Mouse (Mus musculus) hindbrain, embryonic 16.5 days (tissue): ENCODE measurements around the gene Smg6. TPM values are rescaled to one million over a fixed set of nuclear protein-coding genes. Genes with fewer than 3 reads are reported as not detected.

ENCODE experiments used
- ATAC-seq: fragments of 200-750 bp; cut with Nextera tagmentation; 2 replicates; pipeline ENCODE4 v1.8.0; 2017; ENCODE audit warnings: moderate TSS enrichment, moderate library complexity
- H3K27ac ChIP-seq: fragments of 300-500 bp; sonication (generic); 2 replicates; pipeline ENCODE4 v1.5.1; 2014; ENCODE audit warnings: low read depth, mild to moderate bottlenecking, control low read depth, low read length, moderate library complexity
- H3K27me3 ChIP-seq: fragments of 300-500 bp; sonication (generic); replicated peaks from 2 replicates; pipeline ENCODE4 v1.6.1; 2014; ENCODE audit warnings: low read length; ENCODE audit not compliant: control insufficient read depth, insufficient read depth
- H3K36me3 ChIP-seq: fragments of 300-500 bp; sonication (generic); 2 replicates; pipeline ENCODE4 v1.6.1; 2014; ENCODE audit warnings: mild to moderate bottlenecking, low read length, moderate library complexity, mixed read lengths; ENCODE audit not compliant: control insufficient read depth, insufficient read depth
- H3K4me1 ChIP-seq: fragments of 300-500 bp; sonication (generic); 2 replicates; pipeline ENCODE4 v1.6.1; 2014; ENCODE audit warnings: low read depth, low read length; ENCODE audit not compliant: control insufficient read depth, insufficient read depth
- H3K4me2 ChIP-seq: fragments of 300-500 bp; sonication (generic); 2 replicates; pipeline ENCODE4 v1.6.1; 2014; ENCODE audit warnings: mild to moderate bottlenecking, low read length, control low read depth, moderate library complexity
- H3K4me3 ChIP-seq: fragments of 300-500 bp; sonication (generic); 2 replicates; pipeline ENCODE4 v1.5.1; 2014; ENCODE audit warnings: mild to moderate bottlenecking, low read length, control low read depth, moderate library complexity
- H3K9ac ChIP-seq: fragments of 300-500 bp; sonication (generic); 2 replicates; pipeline ENCODE4 v1.6.1; 2014; ENCODE audit warnings: low read depth, mild to moderate bottlenecking, control low read depth, low read length, moderate library complexity
- H3K9me3 ChIP-seq: fragments of 300-500 bp; sonication (generic); 2 replicates; pipeline ENCODE4 v1.6.1; 2014; ENCODE audit warnings: mild to moderate bottlenecking, low read length, moderate library complexity; ENCODE audit not compliant: control insufficient read depth
- WGBS: fragments of 180-500 bp; shearing (Covaris S2); extraction: QIAGEN DNeasy Blood & Tissue Kit; methylation state at CpG from one replicate; pipeline ENCODE4 v1.1.7; 2014; 5-methylcytosine and 5-hydroxymethylcytosine counted together
- polyA plus RNA-seq: library from polyadenylated mRNA; unstranded; fragments of >200 nt; fragmentation: Nextera tagmentation; extraction: Ambion mirVana; gene quantifications from 2 replicates; pipeline ENCODE4 v1.2.1, GENCODE M21; 2015

The Smg6 gene
- 11.6 and 14.0 TPM in 2 replicates for polyA plus RNA-seq

DNA sequence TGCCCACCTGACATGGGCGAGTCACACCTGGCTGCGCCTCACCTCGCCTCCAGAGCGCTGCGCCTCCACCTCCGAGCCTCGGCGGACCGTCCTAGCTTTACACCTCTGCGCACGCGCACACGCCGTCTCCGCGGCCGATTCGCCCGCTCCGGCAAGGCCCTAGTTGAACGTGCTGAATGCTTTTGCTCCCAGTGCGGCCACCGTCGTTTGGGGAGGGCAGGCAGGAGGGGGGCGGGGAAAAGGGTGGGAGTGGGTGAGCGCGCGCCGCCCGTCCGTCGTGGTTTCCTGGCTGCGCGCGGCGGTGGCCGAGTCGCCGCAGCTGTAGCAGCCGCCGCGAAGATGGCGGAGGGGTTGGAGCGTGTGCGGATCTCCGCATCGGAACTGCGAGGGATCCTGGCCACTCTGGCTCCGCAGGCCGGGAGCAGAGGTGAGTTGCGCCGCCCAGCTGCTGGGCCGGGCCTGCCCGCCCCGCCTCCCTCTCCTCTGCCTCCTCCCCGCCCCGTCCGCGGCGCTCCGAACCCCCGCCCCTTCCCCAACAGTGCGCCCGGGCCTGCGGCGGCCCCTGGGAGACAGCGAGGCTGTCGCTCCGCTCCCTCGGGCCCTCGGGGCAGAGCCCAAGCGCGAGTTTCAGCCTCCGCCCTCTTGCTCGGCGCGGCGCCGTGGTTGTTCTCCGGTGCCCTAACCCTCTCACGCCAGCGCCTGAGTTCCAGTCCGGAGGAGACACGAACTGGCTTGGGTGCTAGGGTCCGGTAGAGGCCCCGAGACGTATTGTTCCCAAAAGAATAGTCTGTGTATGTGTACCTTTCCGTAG is at the start of gene Smg6, which contains the start of gene Srr:
Smg6 (plus strand) TSS at position 247 of the 811 bp plus-strand sequence.
Srr (minus strand) TSS at position 372 of the 811 bp plus-strand sequence.
- Histone ChIP-seq H3K27me3 (no peaks in the 10 kb centered on the region), H3K9ac (peak within 1 kb of the TSS; percentile 93), H3K4me1 (peaks cover 18% of the 10 kb centered on the region), H3K27ac (peak within 1 kb of the TSS; percentile 93), H3K9me3 (no peaks in the 10 kb centered on the region), H3K4me3 (peak within 1 kb of the TSS; percentile 97), H3K36me3 (0 out of 2 replicates have a peak, but pooled peaks cover 4% of the 10 kb centered on the region), H3K4me2 (peak within 1 kb of the TSS; percentile 73)
- 0% methylated on average over 77 of the region's 88 CpGs for WGBS
- peak; percentile 95 for ATAC-seq

- peak; percentile 91 for ATAC-seq
- peak overlapping the region; percentile 49 for H3K4me2 ChIP-seq
- peak overlapping the region; percentile 40; the same call in 1 of the 2 replicates for H3K9ac ChIP-seq
- peak overlapping the region; percentile 79 for H3K27ac ChIP-seq
- WGBS = under 1% methylated on average over 9 of the region's 9 CpGs
- H3K4me1 ChIP-seq = peaks cover 12% of the 10 kb centered on the region
- H3K9me3 ChIP-seq = no peaks in the 10 kb centered on the region
- H3K36me3 ChIP-seq = no peaks in the 10 kb centered on the region; the same call in 1 of the 2 replicates
- peak overlapping the region; percentile 21; the same call in 1 of the 2 replicates for H3K4me3 ChIP-seq
- H3K27me3 ChIP-seq = no peaks in the 10 kb centered on the region
These were observed 48.8 kb upstream of the Smg6 start for GRCm38 (mm10) chr11:74876801-74877200.

GRCm38 (mm10) chr11:74880999-74881398 is 44.6 kb upstream of the Smg6 start:
- 88% methylated on average over 9 of the region's 9 CpGs for WGBS
- Histone ChIP-seq H3K4me1 (peaks cover 16% of the 10 kb centered on the region), H3K9me3 (no peaks in the 10 kb centered on the region), H3K4me2 (no peak overlapping the region), H3K27ac (no peak overlapping the region), H3K36me3 (0 out of 2 replicates have a peak, but pooled peaks cover 2% of the 10 kb centered on the region), H3K27me3 (no peaks in the 10 kb centered on the region), H3K4me3 (no peak overlapping the region), H3K9ac (no peak overlapping the region)
- no peak for ATAC-seq

- H3K9me3 ChIP-seq = no peaks in the 10 kb centered on the region
- ATAC-seq = peak; percentile 27; the same call in 1 of the 2 replicates
- H3K36me3 ChIP-seq = 0 out of 2 replicates have a peak, but pooled peaks cover 2% of the 10 kb centered on the region
- peaks cover 6% of the 10 kb centered on the region for H3K4me1 ChIP-seq
- no peak overlapping the region for H3K9ac ChIP-seq
- WGBS = 55% methylated on average over 14 of the region's 14 CpGs
- peak overlapping the region; percentile 2; the same call in 1 of the 2 replicates for H3K4me2 ChIP-seq
- H3K27ac ChIP-seq = peak overlapping the region; percentile 34; the same call in 1 of the 2 replicates
- H3K27me3 ChIP-seq = no peaks in the 10 kb centered on the region
- no peak overlapping the region for H3K4me3 ChIP-seq
These were observed 43.6 kb upstream of the Smg6 start for GRCm38 (mm10) chr11:74881979-74882378.

DNA sequence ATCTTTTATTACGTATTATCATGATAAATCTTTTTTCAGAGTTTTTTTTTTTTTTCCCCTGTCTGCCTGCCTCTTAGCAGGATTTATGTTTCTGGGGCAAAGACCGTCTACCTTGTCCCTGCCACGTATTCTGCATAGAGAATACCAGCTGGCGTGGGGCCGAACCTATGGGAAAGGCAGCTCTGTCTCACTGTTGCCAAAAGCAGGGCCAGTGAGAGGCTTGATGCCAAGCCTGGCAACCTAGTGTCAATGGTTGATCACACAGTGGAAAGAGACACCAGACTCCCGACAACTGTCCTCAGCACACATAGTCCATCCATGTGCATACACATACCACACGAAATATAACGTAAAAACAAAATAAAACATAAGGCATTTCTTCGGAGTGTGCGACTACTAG is 42.5 kb upstream of the Smg6 start:
- Histone ChIP-seq H3K4me2 (no peak overlapping the region), H3K27me3 (no peaks in the 10 kb centered on the region), H3K36me3 (0 out of 2 replicates have a peak, but pooled peaks cover 2% of the 10 kb centered on the region), H3K4me3 (no peak overlapping the region), H3K27ac (no peak overlapping the region), H3K4me1 (peaks cover 5% of the 10 kb centered on the region; the same call in 1 of the 2 replicates), H3K9ac (no peak overlapping the region), H3K9me3 (no peaks in the 10 kb centered on the region)
- ATAC-seq = peak; percentile 56
- 83% methylated on average over 10 of the region's 10 CpGs for WGBS

- 84% methylated on average over 4 of the region's 4 CpGs for WGBS
- Histone ChIP-seq H3K4me3 (no peak overlapping the region), H3K9me3 (no peaks in the 10 kb centered on the region), H3K36me3 (no peaks in the 10 kb centered on the region), H3K9ac (no peak overlapping the region), H3K4me1 (peaks cover 21% of the 10 kb centered on the region), H3K4me2 (no peak overlapping the region), H3K27me3 (no peaks in the 10 kb centered on the region), H3K27ac (no peak overlapping the region)
- ATAC-seq = no peak
These were observed 31.0 kb upstream of the Smg6 start for GRCm38 (mm10) chr11:74894619-74895018.

- ATAC-seq = peak; percentile 50
These were observed 29.4 kb upstream of the Smg6 start for GRCm38 (mm10) chr11:74895980-74896900.

GRCm38 (mm10) chr11:74896901-74897677 is 28.5 kb upstream of the Smg6 start, which contains the start of gene Sgsm2:
Gene Sgsm2, minus strand, starts transcription at chr11:74897060.
- ATAC-seq = peak; percentile 83
- under 1% methylated on average over 62 of the region's 74 CpGs for WGBS
- H3K36me3 ChIP-seq = peaks cover 25% of the 10 kb centered on the region

More at GRCm38 (mm10) chr11:74895980-74896900, 29.4 kb upstream of the Smg6 start:
- no peaks in the 10 kb centered on the region for H3K9me3 ChIP-seq
- H3K4me2 ChIP-seq = peak overlapping the region; percentile 59
- no peaks in the 10 kb centered on the region for H3K27me3 ChIP-seq
- H3K27ac ChIP-seq = peak overlapping the region; percentile 86
- peak overlapping the region; percentile 62 for H3K4me3 ChIP-seq
- under 1% methylated on average over 46 of the region's 55 CpGs for WGBS
- H3K9ac ChIP-seq = peak overlapping the region; percentile 91
- peaks cover 16% of the 10 kb centered on the region for H3K36me3 ChIP-seq
- peaks cover 23% of the 10 kb centered on the region for H3K4me1 ChIP-seq

More at GRCm38 (mm10) chr11:74896901-74897677, 28.5 kb upstream of the Smg6 start, which contains the start of gene Sgsm2:
- peak within 1 kb of the TSS; percentile 86 for H3K27ac ChIP-seq
- no peaks in the 10 kb centered on the region for H3K27me3 ChIP-seq
- H3K4me3 ChIP-seq = peak within 1 kb of the TSS; percentile 62
- peaks cover 23% of the 10 kb centered on the region for H3K4me1 ChIP-seq
- peak within 1 kb of the TSS; percentile 91 for H3K9ac ChIP-seq
- peak within 1 kb of the TSS; percentile 59 for H3K4me2 ChIP-seq
- no peaks in the 10 kb centered on the region for H3K9me3 ChIP-seq
